Mouse (Mus musculus): ENCODE results near the gene Tuba8. TPM values are rescaled to one million over a fixed set of nuclear protein-coding genes. Genes with fewer than 3 reads are reported as not detected.

Gene Tuba8
- polyA plus RNA-seq, 1 experiment, result 30.1 TPM

GRCm38 (mm10) chr6:121226043-121226442 is 15.5 kb downstream of the Tuba8 start:
- TF ChIP-seq CTCF (IDR thresholded peaks at IDR 0.05; ENCODE audit: control insufficient read depth, insufficient read depth, low read length), result no peak
- no peak for TF ChIP-seq POLR2A (IDR thresholded peaks at IDR 0.05; ENCODE audit: borderline replicate concordance, control insufficient read depth, low read depth, low read length)

GRCm38 (mm10) chr6:121226744-121227143 is 16.2 kb downstream of the Tuba8 start:
- TF ChIP-seq CTCF (IDR thresholded peaks at IDR 0.05; ENCODE audit: control insufficient read depth, insufficient read depth, low read length) (no peak), POLR2A (IDR thresholded peaks at IDR 0.05; ENCODE audit: borderline replicate concordance, control insufficient read depth, low read depth, low read length) (no peak)
- Histone ChIP-seq H3K4me3 (replicated peaks; ENCODE audit: control insufficient read depth, low read depth, low read length) (no peak overlapping the region), H3K27ac (ENCODE audit: control insufficient read depth, insufficient read depth, low read depth, low read length, poor library complexity) (no peak overlapping the region; the same call in 1 of the 2 replicates), H3K4me1 (ENCODE audit: control insufficient read depth, insufficient read depth, low read length) (peaks cover 15% of the 10 kb centered on the region)
- WGBS, result 17% methylated on average over 2 of the region's 2 CpGs

More at GRCm38 (mm10) chr6:121226043-121226442, 15.5 kb downstream of the Tuba8 start:
- Histone ChIP-seq H3K27ac (ENCODE audit: control insufficient read depth, insufficient read depth, low read depth, low read length, poor library complexity) (peak overlapping the region; percentile 32; the same call in 1 of the 2 replicates), H3K4me1 (ENCODE audit: control insufficient read depth, insufficient read depth, low read length) (peaks cover 13% of the 10 kb centered on the region), H3K4me3 (replicated peaks; ENCODE audit: control insufficient read depth, low read depth, low read length) (no peak overlapping the region)
- 9% methylated on average over 4 of the region's 4 CpGs for WGBS

DNA sequence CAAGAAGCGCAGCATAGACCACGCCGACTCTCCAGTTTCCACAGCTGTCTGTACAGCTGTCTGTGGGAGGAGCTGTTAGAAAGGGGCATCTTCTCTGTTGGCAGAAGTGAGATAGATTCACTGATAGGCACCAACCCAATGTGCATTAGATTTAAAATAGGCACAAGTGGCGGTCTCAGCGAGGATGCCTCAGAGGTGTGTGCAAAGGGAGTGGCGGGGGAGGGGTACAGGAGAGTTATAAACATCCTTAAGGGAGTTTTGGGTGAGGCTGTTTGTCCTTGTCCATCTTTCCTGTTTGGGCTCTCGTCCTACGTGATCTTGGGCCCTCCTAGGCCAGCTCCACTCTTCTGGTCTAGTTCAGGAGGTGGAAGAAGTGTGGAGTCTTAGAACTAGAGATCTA is 17.9 kb downstream of the Tuba8 start:
- no peak for TF ChIP-seq CTCF (IDR thresholded peaks at IDR 0.05; ENCODE audit: control insufficient read depth, insufficient read depth, low read length)
- Histone ChIP-seq H3K27ac (ENCODE audit: control insufficient read depth, insufficient read depth, low read depth, low read length, poor library complexity) (no peak overlapping the region), H3K4me3 (replicated peaks; ENCODE audit: control insufficient read depth, low read depth, low read length) (no peak overlapping the region), H3K4me1 (ENCODE audit: control insufficient read depth, insufficient read depth, low read length) (peaks cover 15% of the 10 kb centered on the region)
- WGBS, result 62% methylated on average over 8 of the region's 8 CpGs

DNA sequence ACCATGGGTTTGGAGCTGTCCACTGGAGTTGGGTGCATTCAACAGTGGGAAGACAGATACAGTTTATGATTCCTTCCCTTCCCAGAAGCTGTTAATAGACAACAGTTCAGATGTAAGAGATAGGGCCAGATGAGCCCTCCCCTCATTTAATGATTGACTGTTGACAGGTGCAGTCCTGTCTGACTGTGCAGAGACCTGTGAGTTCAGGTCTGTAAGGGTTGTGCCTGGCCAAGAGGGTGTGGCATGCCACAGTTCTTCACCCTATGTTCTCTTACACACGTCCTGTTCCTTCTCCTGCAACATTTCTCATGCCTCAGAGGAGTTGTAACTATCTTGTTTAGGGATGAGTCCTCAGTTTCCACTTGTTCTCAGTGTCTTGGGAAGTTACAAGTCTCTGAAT is 22.2 kb downstream of the Tuba8 start:
- WGBS, result 53% methylated on average over 1 of the region's 1 CpGs
- no peak overlapping the region for H3K27ac ChIP-seq (ENCODE audit: control insufficient read depth, insufficient read depth, low read depth, low read length, poor library complexity)
- no peak for TF ChIP-seq CTCF (IDR thresholded peaks at IDR 0.05; ENCODE audit: control insufficient read depth, insufficient read depth, low read length)
- no peak for TF ChIP-seq POLR2A (IDR thresholded peaks at IDR 0.05; ENCODE audit: borderline replicate concordance, control insufficient read depth, low read depth, low read length)
- H3K4me3 ChIP-seq (replicated peaks; ENCODE audit: control insufficient read depth, low read depth, low read length), result no peak overlapping the region
- peaks cover 1% of the 10 kb centered on the region; the same call in 1 of the 2 replicates for H3K4me1 ChIP-seq (ENCODE audit: control insufficient read depth, insufficient read depth, low read length)

- Histone ChIP-seq H3K4me3 (replicated peaks; ENCODE audit: control insufficient read depth, low read depth, low read length) (no peak overlapping the region), H3K27ac (ENCODE audit: control insufficient read depth, insufficient read depth, low read depth, low read length, poor library complexity) (no peak overlapping the region), H3K4me1 (ENCODE audit: control insufficient read depth, insufficient read depth, low read length) (no peaks in the 10 kb centered on the region)
- WGBS, result 82% methylated on average over 2 of the region's 2 CpGs
- TF ChIP-seq CTCF (IDR thresholded peaks at IDR 0.05; ENCODE audit: control insufficient read depth, insufficient read depth, low read length) (no peak), POLR2A (IDR thresholded peaks at IDR 0.05; ENCODE audit: borderline replicate concordance, control insufficient read depth, low read depth, low read length) (no peak)
Observed at GRCm38 (mm10) chr6:121236386-121236785, 25.9 kb downstream of the Tuba8 start.

DNA sequence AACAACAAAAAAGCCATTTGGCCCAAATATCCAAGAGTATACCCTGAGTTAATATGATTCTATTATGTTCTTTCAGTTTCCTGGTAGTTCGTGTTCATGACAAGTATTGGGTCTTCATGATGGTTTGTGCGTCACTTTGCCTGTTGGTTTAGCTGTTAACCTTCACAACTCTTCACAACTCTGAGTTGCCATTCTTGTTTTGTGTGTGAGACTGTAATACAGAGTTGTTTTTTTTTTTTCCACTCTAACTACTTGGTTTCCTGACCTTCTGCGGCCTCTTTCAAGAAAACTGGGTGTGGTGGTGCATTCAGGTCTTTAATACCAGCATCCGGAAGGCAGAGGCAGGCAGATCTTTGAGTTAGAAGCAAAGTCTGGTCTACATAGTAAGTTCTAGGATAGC is 27.7 kb downstream of the Tuba8 start:
- H3K4me1 ChIP-seq (ENCODE audit: control insufficient read depth, insufficient read depth, low read length), result no peaks in the 10 kb centered on the region; the same call in 1 of the 2 replicates
- H3K27ac ChIP-seq (ENCODE audit: control insufficient read depth, insufficient read depth, low read depth, low read length, poor library complexity), result no peak overlapping the region
- no peak overlapping the region for H3K4me3 ChIP-seq (replicated peaks; ENCODE audit: control insufficient read depth, low read depth, low read length)
- TF ChIP-seq CTCF (IDR thresholded peaks at IDR 0.05; ENCODE audit: control insufficient read depth, insufficient read depth, low read length) (no peak), POLR2A (IDR thresholded peaks at IDR 0.05; ENCODE audit: borderline replicate concordance, control insufficient read depth, low read depth, low read length) (no peak)
- 77% methylated on average over 4 of the region's 4 CpGs for WGBS

DNA sequence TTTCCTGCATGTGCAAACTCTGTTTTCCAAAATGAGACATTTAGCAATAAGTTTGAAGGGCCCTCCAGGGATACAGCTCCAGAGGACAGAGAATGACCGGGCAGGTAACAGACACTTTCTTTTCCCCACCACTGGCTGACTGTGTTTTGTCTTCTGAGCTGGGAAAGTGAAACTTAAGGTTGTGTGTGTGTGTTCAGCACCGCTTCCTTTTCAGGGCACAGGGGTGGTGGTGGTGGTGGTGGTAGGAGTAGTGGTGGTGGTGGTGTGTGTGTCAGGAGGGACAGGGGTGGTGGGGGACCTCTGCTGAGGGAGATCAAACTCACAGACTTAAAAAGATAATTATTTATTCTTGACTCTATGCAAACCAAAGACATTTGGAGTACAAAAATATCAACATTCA is 31.3 kb downstream of the Tuba8 start:
- Histone ChIP-seq H3K4me3 (replicated peaks; ENCODE audit: control insufficient read depth, low read depth, low read length) (no peak overlapping the region), H3K4me1 (ENCODE audit: control insufficient read depth, insufficient read depth, low read length) (no peaks in the 10 kb centered on the region; the same call in 1 of the 2 replicates), H3K27ac (ENCODE audit: control insufficient read depth, insufficient read depth, low read depth, low read length, poor library complexity) (no peak overlapping the region)
- 15% methylated on average over 2 of the region's 2 CpGs for WGBS
- TF ChIP-seq CTCF (IDR thresholded peaks at IDR 0.05; ENCODE audit: control insufficient read depth, insufficient read depth, low read length), result no peak
- TF ChIP-seq POLR2A (IDR thresholded peaks at IDR 0.05; ENCODE audit: borderline replicate concordance, control insufficient read depth, low read depth, low read length), result no peak

DNA sequence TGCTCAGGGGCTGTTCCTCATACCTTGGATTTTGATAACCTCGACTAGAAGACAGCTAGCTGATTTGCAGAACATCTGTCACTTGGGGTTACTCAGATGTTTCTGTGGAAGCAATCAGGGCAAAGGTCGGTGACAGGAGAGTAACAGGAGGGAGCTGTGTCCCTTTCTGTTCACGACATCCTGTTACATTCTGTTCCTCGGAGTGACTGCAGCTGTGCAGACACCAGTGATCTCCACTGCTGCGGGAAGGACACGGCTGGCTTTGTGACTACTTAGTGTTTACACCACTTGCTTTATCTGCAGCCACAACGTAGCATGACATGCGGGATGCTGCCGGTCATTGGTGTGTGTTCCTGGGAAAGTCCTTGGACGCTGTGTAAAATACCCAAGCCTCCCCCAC is 32.7 kb downstream of the Tuba8 start:
- 65% methylated on average over 10 of the region's 10 CpGs for WGBS
- Histone ChIP-seq H3K4me1 (ENCODE audit: control insufficient read depth, insufficient read depth, low read length) (peaks cover 4% of the 10 kb centered on the region), H3K27ac (ENCODE audit: control insufficient read depth, insufficient read depth, low read depth, low read length, poor library complexity) (no peak overlapping the region)

More for the DNA sequence above, 32.7 kb downstream of the Tuba8 start:
- TF ChIP-seq POLR2A (IDR thresholded peaks at IDR 0.05; ENCODE audit: borderline replicate concordance, control insufficient read depth, low read depth, low read length) (no peak), CTCF (IDR thresholded peaks at IDR 0.05; ENCODE audit: control insufficient read depth, insufficient read depth, low read length) (no peak)
- H3K4me3 ChIP-seq (replicated peaks; ENCODE audit: control insufficient read depth, low read depth, low read length), result no peak overlapping the region

Data from bone marrow, adult 2 months (tissue).